Mouse (Mus musculus) frontal cortex, postnatal 25 days (tissue): Measurements from ENCODE around the gene Lemd2.

ENCODE experiments used
- DNase-seq, 2 experiments: peaks; one replicate each; pipeline ENCODE4 v3.0.0; 2022; ENCODE audit warnings: low spot score in 2 of 2

Lemd2 gene

GRCm38 (mm10) chr17:27158439-27158838 lies 45.8 kb downstream of the Lemd2 start:
- DNase-seq = no peak

GRCm38 (mm10) chr17:27155752-27156151 lies 48.5 kb downstream of the Lemd2 start:
- DNase-seq = no peak

GRCm38 (mm10) chr17:27154881-27155280 lies 49.4 kb downstream of the Lemd2 start:
- DNase-seq = no peak

GRCm38 (mm10) chr17:27154256-27154655 lies 50.0 kb downstream of the Lemd2 start:
- no peak for DNase-seq

GRCm38 (mm10) chr17:27153773-27154193 lies 50.5 kb downstream of the Lemd2 start:
- DNase-seq = no peak

- DNase-seq = no peak
Measured at GRCm38 (mm10) chr17:27152976-27153723, 51.1 kb downstream of the Lemd2 start.

- no peak for DNase-seq
Measured at GRCm38 (mm10) chr17:27151411-27151810, 52.9 kb downstream of the Lemd2 start.

GRCm38 (mm10) chr17:27150871-27151270 lies 53.4 kb downstream of the Lemd2 start:
- no peak for DNase-seq

GRCm38 (mm10) chr17:27146323-27146923 lies 57.8 kb downstream of the Lemd2 start:
- no peak for DNase-seq

- no peak for DNase-seq
Measured at GRCm38 (mm10) chr17:27144152-27144551, 60.1 kb downstream of the Lemd2 start.

GRCm38 (mm10) chr17:27141971-27142450 lies 62.3 kb downstream of the Lemd2 start:
- no peak for DNase-seq

GRCm38 (mm10) chr17:27140262-27140661 lies 64.0 kb downstream of the Lemd2 start:
- no peak for DNase-seq
